Mouse (Mus musculus): Measurements from ENCODE around the gene Gm20765. TPM values are rescaled to one million over a fixed set of nuclear protein-coding genes. Genes with fewer than 3 reads are reported as not detected.
"Not testable (repeated sequence)": the region's sequence is repeated elsewhere in the genome, so short reads cannot be mapped to it uniquely, and the experiment has no call there.

The Gm20765 gene
- polyA plus RNA-seq (2016; fragmentation: Nextera tagmentation; extraction: Ambion mirVana): not detected in 2 replicates

DNA sequence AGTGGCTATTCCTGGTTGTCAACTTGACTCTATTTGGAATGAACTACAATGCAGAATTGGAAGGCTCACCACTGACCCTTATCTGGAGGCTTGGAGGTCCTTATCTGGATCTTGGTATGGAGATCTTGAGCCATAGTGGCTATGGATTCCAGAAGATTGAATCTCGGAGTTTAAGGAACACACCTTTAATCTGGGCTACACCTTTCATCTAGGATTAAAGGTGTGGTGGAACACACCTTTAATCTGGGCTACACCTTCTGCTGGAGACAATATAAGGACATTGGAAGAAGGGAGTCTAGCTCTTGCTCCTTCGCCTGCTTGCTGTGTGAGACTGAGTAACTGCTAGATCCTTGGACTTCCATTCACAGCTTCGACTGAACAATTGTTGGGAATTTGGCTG is at the start of gene Gm20765:
TSS of gene Gm20765 (plus strand) at position 301 of the 400 bp plus-strand sequence.
- H3K4me1 ChIP-seq (replicated peaks): not testable (repeated sequence)

DNA sequence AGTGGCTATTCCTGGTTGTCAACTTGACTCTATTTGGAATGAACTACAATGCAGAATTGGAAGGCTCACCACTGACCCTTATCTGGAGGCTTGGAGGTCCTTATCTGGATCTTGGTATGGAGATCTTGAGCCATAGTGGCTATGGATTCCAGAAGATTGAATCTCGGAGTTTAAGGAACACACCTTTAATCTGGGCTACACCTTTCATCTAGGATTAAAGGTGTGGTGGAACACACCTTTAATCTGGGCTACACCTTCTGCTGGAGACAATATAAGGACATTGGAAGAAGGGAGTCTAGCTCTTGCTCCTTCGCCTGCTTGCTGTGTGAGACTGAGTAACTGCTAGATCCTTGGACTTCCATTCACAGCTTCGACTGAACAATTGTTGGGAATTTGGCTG is 42.6 kb upstream of the Gm20765 start, which contains the start of gene Gm21293:
TSS of gene Gm21293 (plus strand) at position 301 of the 400 bp plus-strand sequence.
- H3K36me3 ChIP-seq; H3K9me3 ChIP-seq; H3K27ac ChIP-seq; H3K4me3 ChIP-seq (replicated peaks); H3K4me1 ChIP-seq (replicated peaks); H3K9ac ChIP-seq (replicated peaks); ATAC-seq (ENCODE audit: insufficient number of reproducible peaks, insufficient read depth, low FRiP score, low TSS enrichment, low read depth); H3K27me3 ChIP-seq; H3K4me2 ChIP-seq: not testable (repeated sequence)
- no CpG with 5 or more reads among the region's 3 CpGs for WGBS

More for the DNA sequence above, at the start of gene Gm20765:
- not testable (repeated sequence) for H3K36me3 ChIP-seq; ATAC-seq (ENCODE audit: insufficient number of reproducible peaks, insufficient read depth, low FRiP score, low TSS enrichment, low read depth); H3K9ac ChIP-seq (replicated peaks); H3K4me3 ChIP-seq (replicated peaks); H3K27me3 ChIP-seq; H3K4me2 ChIP-seq; H3K27ac ChIP-seq; H3K9me3 ChIP-seq
- no CpG with 5 or more reads among the region's 3 CpGs for WGBS

- not testable (repeated sequence) for H3K27me3 ChIP-seq; H3K27ac ChIP-seq; H3K36me3 ChIP-seq; H3K4me3 ChIP-seq (replicated peaks); H3K4me1 ChIP-seq (replicated peaks); H3K9me3 ChIP-seq; H3K9ac ChIP-seq (replicated peaks); ATAC-seq (ENCODE audit: insufficient number of reproducible peaks, insufficient read depth, low FRiP score, low TSS enrichment, low read depth); H3K4me2 ChIP-seq
- no CpG with 5 or more reads among the region's 3 CpGs for WGBS
Measured at GRCm38 (mm10) chr10:104151197-104151596, 34.1 kb upstream of the Gm20765 start, which contains the start of gene Gm6763. TSS of gene Gm6763 (plus strand) at chr10:104151497.

DNA sequence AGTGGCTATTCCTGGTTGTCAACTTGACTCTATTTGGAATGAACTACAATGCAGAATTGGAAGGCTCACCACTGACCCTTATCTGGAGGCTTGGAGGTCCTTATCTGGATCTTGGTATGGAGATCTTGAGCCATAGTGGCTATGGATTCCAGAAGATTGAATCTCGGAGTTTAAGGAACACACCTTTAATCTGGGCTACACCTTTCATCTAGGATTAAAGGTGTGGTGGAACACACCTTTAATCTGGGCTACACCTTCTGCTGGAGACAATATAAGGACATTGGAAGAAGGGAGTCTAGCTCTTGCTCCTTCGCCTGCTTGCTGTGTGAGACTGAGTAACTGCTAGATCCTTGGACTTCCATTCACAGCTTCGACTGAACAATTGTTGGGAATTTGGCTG is 25.6 kb upstream of the Gm20765 start, which contains the start of gene Gm8764:
TSS of gene Gm8764 (plus strand) at position 301 of the 400 bp plus-strand sequence.
- H3K27me3 ChIP-seq; H3K4me3 ChIP-seq (replicated peaks); H3K27ac ChIP-seq; H3K36me3 ChIP-seq; H3K9ac ChIP-seq (replicated peaks); H3K9me3 ChIP-seq; ATAC-seq (ENCODE audit: insufficient number of reproducible peaks, insufficient read depth, low FRiP score, low TSS enrichment, low read depth); H3K4me2 ChIP-seq; H3K4me1 ChIP-seq (replicated peaks): not testable (repeated sequence)
- no CpG with 5 or more reads among the region's 3 CpGs for WGBS

GRCm38 (mm10) chr10:104168215-104168614 is 17.1 kb upstream of the Gm20765 start, which contains the start of gene Gm21304:
TSS of gene Gm21304 (plus strand) at chr10:104168515.
- H3K4me1 ChIP-seq (replicated peaks); H3K27me3 ChIP-seq; H3K4me3 ChIP-seq (replicated peaks); H3K9ac ChIP-seq (replicated peaks); ATAC-seq (ENCODE audit: insufficient number of reproducible peaks, insufficient read depth, low FRiP score, low TSS enrichment, low read depth); H3K4me2 ChIP-seq; H3K9me3 ChIP-seq; H3K27ac ChIP-seq; H3K36me3 ChIP-seq: not testable (repeated sequence)
- WGBS: no CpG with 5 or more reads among the region's 3 CpGs

- H3K9ac ChIP-seq (replicated peaks); H3K4me1 ChIP-seq (replicated peaks); H3K9me3 ChIP-seq; H3K27me3 ChIP-seq; H3K4me2 ChIP-seq; H3K36me3 ChIP-seq; H3K4me3 ChIP-seq (replicated peaks); ATAC-seq (ENCODE audit: insufficient number of reproducible peaks, insufficient read depth, low FRiP score, low TSS enrichment, low read depth); H3K27ac ChIP-seq: not testable (repeated sequence)
- WGBS: no CpG with 5 or more reads among the region's 3 CpGs
Measured at GRCm38 (mm10) chr10:104176724-104177123, 8.6 kb upstream of the Gm20765 start, which contains the start of gene Gm21312. TSS of gene Gm21312 (plus strand) at chr10:104177024.

GRCm38 (mm10) chr10:104193742-104194141 is 8.4 kb downstream of the Gm20765 start, which contains the start of gene Gm4340:
TSS of gene Gm4340 (plus strand) at chr10:104194042.
- not testable (repeated sequence) for ATAC-seq (ENCODE audit: insufficient number of reproducible peaks, insufficient read depth, low FRiP score, low TSS enrichment, low read depth); H3K27ac ChIP-seq; H3K36me3 ChIP-seq; H3K9me3 ChIP-seq; H3K4me1 ChIP-seq (replicated peaks); H3K27me3 ChIP-seq; H3K4me3 ChIP-seq (replicated peaks); H3K9ac ChIP-seq (replicated peaks); H3K4me2 ChIP-seq
- no CpG with 5 or more reads among the region's 3 CpGs for WGBS

DNA sequence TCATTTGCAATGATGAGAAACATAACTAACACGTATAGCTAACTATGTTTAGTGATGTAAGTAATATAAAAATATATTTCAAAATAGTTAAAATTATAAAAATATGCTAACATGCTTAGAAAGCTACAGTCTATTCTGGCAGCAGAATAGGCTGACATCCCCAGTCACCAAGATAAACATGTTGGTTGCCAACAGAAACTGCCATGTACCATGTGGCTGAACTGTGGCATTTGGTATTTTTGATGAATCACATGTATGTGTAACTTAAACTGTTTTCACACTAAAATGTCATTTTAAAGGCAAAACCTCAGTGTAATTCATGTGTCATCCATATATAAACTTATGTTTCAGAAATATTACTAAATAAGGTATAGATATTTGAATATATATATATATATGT is 24.3 kb downstream of the Gm20765 start:
- no peak for ATAC-seq (ENCODE audit: insufficient number of reproducible peaks, insufficient read depth, low FRiP score, low TSS enrichment, low read depth)
- Histone ChIP-seq H3K4me3 (replicated peaks) (no peak overlapping the region), H3K27ac (no peak overlapping the region), H3K36me3 (no peaks in the 10 kb centered on the region), H3K27me3 (no peaks in the 10 kb centered on the region), H3K4me1 (replicated peaks) (no peaks in the 10 kb centered on the region), H3K9me3 (no peaks in the 10 kb centered on the region), H3K9ac (replicated peaks) (no peak overlapping the region), H3K4me2 (no peak overlapping the region)
- 87% methylated on average over 1 of the region's 1 CpGs for WGBS

- no peak overlapping the region for H3K4me3 ChIP-seq (replicated peaks)
- no peaks in the 10 kb centered on the region for H3K36me3 ChIP-seq
- 68% methylated on average over 3 of the region's 3 CpGs for WGBS
- H3K4me2 ChIP-seq: no peak overlapping the region
- H3K27ac ChIP-seq: no peak overlapping the region
- H3K9me3 ChIP-seq: no peaks in the 10 kb centered on the region
- no peak for ATAC-seq (ENCODE audit: insufficient number of reproducible peaks, insufficient read depth, low FRiP score, low TSS enrichment, low read depth)
- no peaks in the 10 kb centered on the region for H3K4me1 ChIP-seq (replicated peaks)
- no peaks in the 10 kb centered on the region for H3K27me3 ChIP-seq
- no peak overlapping the region for H3K9ac ChIP-seq (replicated peaks)
Measured at GRCm38 (mm10) chr10:104210268-104210990, 25.1 kb downstream of the Gm20765 start.

DNA sequence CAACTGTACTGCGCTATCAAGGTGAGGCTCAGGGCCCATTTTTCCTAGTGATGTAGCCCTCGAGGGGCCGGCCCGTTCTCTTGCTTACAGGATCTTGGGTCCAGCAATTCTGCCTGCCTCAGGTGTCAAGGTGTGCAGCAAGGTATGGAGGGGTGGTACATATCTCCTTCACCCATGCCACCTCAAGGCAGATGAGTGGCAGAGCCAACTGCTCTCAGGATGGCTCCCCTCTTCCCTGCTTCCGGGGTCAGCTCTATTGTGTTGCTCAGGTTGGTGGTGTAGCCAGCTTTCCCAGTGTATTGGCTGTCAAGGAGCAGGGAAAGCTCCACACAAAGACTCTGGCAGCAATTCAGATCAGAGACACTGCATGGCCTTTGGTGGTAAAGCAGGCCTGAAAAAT is 29.2 kb downstream of the Gm20765 start:
- H3K4me2 ChIP-seq: no peak overlapping the region
- H3K9me3 ChIP-seq: no peaks in the 10 kb centered on the region
- H3K9ac ChIP-seq (replicated peaks): no peak overlapping the region
- H3K4me3 ChIP-seq (replicated peaks): no peak overlapping the region
- H3K27ac ChIP-seq: no peak overlapping the region
- H3K36me3 ChIP-seq: no peaks in the 10 kb centered on the region
- 87% methylated on average over 5 of the region's 5 CpGs for WGBS
- no peak for ATAC-seq (ENCODE audit: insufficient number of reproducible peaks, insufficient read depth, low FRiP score, low TSS enrichment, low read depth)
- no peaks in the 10 kb centered on the region for H3K4me1 ChIP-seq (replicated peaks)
- H3K27me3 ChIP-seq: no peaks in the 10 kb centered on the region

- Histone ChIP-seq H3K36me3 (no peaks in the 10 kb centered on the region), H3K9ac (replicated peaks) (no peak overlapping the region), H3K27me3 (no peaks in the 10 kb centered on the region), H3K4me2 (no peak overlapping the region), H3K4me1 (replicated peaks) (no peaks in the 10 kb centered on the region), H3K4me3 (replicated peaks) (no peak overlapping the region), H3K9me3 (0 out of 2 replicates have a peak, but pooled peaks cover 3% of the 10 kb centered on the region), H3K27ac (no peak overlapping the region)
- no peak for ATAC-seq (ENCODE audit: insufficient number of reproducible peaks, insufficient read depth, low FRiP score, low TSS enrichment, low read depth)
- 81% methylated on average over 6 of the region's 6 CpGs for WGBS
Measured at GRCm38 (mm10) chr10:104220303-104221021, 35.1 kb downstream of the Gm20765 start.

All from limb, embryonic 12.5 days (tissue).